Mouse (Mus musculus): ENCODE results near the gene Creb5. TPM values are rescaled to one million over a fixed set of nuclear protein-coding genes. Genes with fewer than 3 reads are reported as not detected.

Creb5 gene
- polyA plus RNA-seq, 1 experiment = 1.5 TPM

DNA sequence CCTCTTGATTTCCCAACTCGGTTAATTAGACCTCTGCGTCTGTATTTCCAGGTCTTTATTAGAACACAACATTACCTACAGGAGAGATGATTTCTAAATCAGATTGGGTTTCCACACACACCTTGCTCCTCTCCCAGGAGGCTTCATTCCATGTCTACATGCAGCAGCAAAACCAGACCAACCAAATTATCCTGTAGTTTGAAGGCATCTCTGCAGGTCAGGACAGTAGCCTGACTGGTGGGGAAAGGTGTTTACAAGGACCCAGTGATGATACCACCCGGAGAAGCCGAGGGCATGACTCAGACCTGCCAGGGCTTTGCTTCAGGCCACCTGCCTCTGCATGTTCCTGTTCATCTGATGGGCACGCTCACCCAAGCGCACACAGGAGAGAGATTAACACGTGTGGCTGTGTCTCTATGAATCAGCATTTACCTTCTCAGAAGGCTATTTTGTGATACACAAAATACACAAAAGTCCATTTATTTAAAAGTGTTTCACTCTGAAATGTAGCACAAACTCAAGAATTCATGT, 355.8 kb downstream of the Creb5 start:
- Histone ChIP-seq H3K36me3 (ENCODE audit: control insufficient read depth, insufficient read depth) (no peaks in the 10 kb centered on the region), H3K79me2 (ENCODE audit: control insufficient read depth, insufficient read depth) (no peaks in the 10 kb centered on the region), H3K79me3 (ENCODE audit: low read depth) (no peaks in the 10 kb centered on the region), H3K4me3 (ENCODE audit: insufficient read depth, poor library complexity, severe bottlenecking) (no peak overlapping the region), H3K27me3 (ENCODE audit: control insufficient read depth, insufficient read depth, insufficient read length) (no peaks in the 10 kb centered on the region), H3ac (ENCODE audit: control insufficient read depth, insufficient read length, low read depth) (no peak overlapping the region)
- no peak for TF ChIP-seq FOSL1 (IDR thresholded peaks at IDR 0.05; ENCODE audit: insufficient read depth, low read length, poor library complexity, severe bottlenecking)
- TF ChIP-seq MYOG (IDR thresholded peaks at IDR 0.05; ENCODE audit: control insufficient read depth, extremely low read depth, insufficient read length) = no peak
- no peak for TF ChIP-seq MYOD1 (IDR thresholded peaks at IDR 0.05; ENCODE audit: control insufficient read depth, insufficient read length, low read depth)
- TF ChIP-seq MAX (IDR thresholded peaks at IDR 0.05) = no peak
- no peak for TF ChIP-seq CTCF (IDR thresholded peaks at IDR 0.05; ENCODE audit: control insufficient read depth, insufficient read depth, insufficient read length)
- TF ChIP-seq CEBPB (IDR thresholded peaks at IDR 0.05; ENCODE audit: low read depth) = no peak
- TF ChIP-seq USF1 (IDR thresholded peaks at IDR 0.05; ENCODE audit: low read depth) = no peak

DNA sequence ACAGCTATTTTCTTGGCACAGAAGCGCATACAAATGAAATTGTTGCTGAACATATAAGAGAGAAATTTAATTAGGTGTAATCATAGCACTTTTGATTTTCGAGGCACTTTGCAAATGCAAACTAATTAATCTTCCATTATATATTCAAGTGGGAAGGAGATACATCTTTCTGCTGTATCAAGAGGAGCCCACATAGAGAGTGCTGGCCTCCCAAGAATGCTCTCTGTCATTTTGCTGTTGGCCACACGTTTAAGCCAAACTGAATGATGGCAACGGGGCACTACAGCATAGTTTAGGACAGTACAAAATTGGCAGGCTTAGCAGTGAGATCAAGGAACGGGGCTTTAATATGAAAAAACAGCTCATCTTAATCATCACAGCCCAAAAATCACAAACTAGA, 356.4 kb downstream of the Creb5 start:
- Histone ChIP-seq H3K27me3 (ENCODE audit: control insufficient read depth, insufficient read depth, insufficient read length) (no peaks in the 10 kb centered on the region), H3K4me3 (ENCODE audit: insufficient read depth, poor library complexity, severe bottlenecking) (no peak overlapping the region), H3K79me3 (ENCODE audit: low read depth) (no peaks in the 10 kb centered on the region), H3ac (ENCODE audit: control insufficient read depth, insufficient read length, low read depth) (no peak overlapping the region), H3K79me2 (ENCODE audit: control insufficient read depth, insufficient read depth) (no peaks in the 10 kb centered on the region), H3K36me3 (ENCODE audit: control insufficient read depth, insufficient read depth) (no peaks in the 10 kb centered on the region)
- TF ChIP-seq MAX (IDR thresholded peaks at IDR 0.05) (no peak), USF1 (IDR thresholded peaks at IDR 0.05; ENCODE audit: low read depth) (no peak), FOSL1 (IDR thresholded peaks at IDR 0.05; ENCODE audit: insufficient read depth, low read length, poor library complexity, severe bottlenecking) (no peak), CEBPB (IDR thresholded peaks at IDR 0.05; ENCODE audit: low read depth) (no peak), CTCF (IDR thresholded peaks at IDR 0.05; ENCODE audit: control insufficient read depth, insufficient read depth, insufficient read length) (no peak), MYOG (IDR thresholded peaks at IDR 0.05; ENCODE audit: control insufficient read depth, extremely low read depth, insufficient read length) (no peak), MYOD1 (IDR thresholded peaks at IDR 0.05; ENCODE audit: control insufficient read depth, insufficient read length, low read depth) (no peak)

DNA sequence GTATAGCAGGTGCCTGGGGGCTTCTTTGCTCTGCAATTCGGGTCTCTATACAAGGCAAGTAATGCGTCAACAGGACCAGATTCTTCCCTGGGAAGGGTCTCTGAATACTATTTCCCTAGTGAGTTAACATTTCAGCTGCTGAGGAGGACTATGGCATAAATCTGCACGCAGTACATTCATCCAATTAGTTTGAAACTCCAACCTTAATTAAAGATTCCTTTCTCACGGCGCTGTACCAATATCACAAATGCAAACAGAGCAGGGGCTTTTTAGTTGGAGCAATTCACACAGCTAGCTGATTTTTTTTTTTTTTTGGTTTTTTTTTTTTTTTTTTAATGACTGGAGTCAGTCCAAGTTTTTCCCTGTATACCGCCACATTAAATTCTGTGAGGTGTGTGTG, 357.0 kb downstream of the Creb5 start:
- no peaks in the 10 kb centered on the region for H3K79me3 ChIP-seq (ENCODE audit: low read depth)
- no peaks in the 10 kb centered on the region for H3K27me3 ChIP-seq (ENCODE audit: control insufficient read depth, insufficient read depth, insufficient read length)
- H3ac ChIP-seq (ENCODE audit: control insufficient read depth, insufficient read length, low read depth) = no peak overlapping the region
- no peaks in the 10 kb centered on the region for H3K36me3 ChIP-seq (ENCODE audit: control insufficient read depth, insufficient read depth)
- H3K79me2 ChIP-seq (ENCODE audit: control insufficient read depth, insufficient read depth) = no peaks in the 10 kb centered on the region
- TF ChIP-seq MYOD1 (IDR thresholded peaks at IDR 0.05; ENCODE audit: control insufficient read depth, insufficient read length, low read depth) = no peak
- TF ChIP-seq USF1 (IDR thresholded peaks at IDR 0.05; ENCODE audit: low read depth) = no peak
- TF ChIP-seq CTCF (IDR thresholded peaks at IDR 0.05; ENCODE audit: control insufficient read depth, insufficient read depth, insufficient read length) = no peak
- no peak for TF ChIP-seq FOSL1 (IDR thresholded peaks at IDR 0.05; ENCODE audit: insufficient read depth, low read length, poor library complexity, severe bottlenecking)
- no peak for TF ChIP-seq MYOG (IDR thresholded peaks at IDR 0.05; ENCODE audit: control insufficient read depth, extremely low read depth, insufficient read length)
- TF ChIP-seq CEBPB (IDR thresholded peaks at IDR 0.05; ENCODE audit: low read depth) = no peak
- TF ChIP-seq MAX (IDR thresholded peaks at IDR 0.05) = no peak
- H3K4me3 ChIP-seq (ENCODE audit: insufficient read depth, poor library complexity, severe bottlenecking) = no peak overlapping the region

DNA sequence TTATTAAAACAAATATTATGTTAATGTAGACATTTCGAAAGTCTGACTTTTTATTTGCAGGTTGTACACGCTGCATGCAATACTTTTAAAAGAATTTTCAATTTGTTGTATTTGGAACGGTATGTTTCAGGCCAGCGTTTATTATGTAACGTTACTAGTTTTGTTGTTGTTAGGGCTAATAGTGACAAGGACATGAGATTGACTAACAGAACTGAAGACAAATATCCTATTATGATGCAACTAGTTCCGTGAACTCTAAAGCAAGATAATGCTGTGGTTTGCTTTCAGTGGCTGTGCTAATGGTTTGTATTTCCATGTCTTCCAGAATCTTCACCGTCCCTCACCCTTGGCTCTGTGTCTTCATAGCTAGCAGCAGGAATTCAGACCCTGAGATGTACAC, 357.9 kb downstream of the Creb5 start:
- H3K27me3 ChIP-seq (ENCODE audit: control insufficient read depth, insufficient read depth, insufficient read length) = no peaks in the 10 kb centered on the region
- H3K79me2 ChIP-seq (ENCODE audit: control insufficient read depth, insufficient read depth) = no peaks in the 10 kb centered on the region
- no peaks in the 10 kb centered on the region for H3K36me3 ChIP-seq (ENCODE audit: control insufficient read depth, insufficient read depth)
- H3K4me3 ChIP-seq (ENCODE audit: insufficient read depth, poor library complexity, severe bottlenecking) = no peak overlapping the region
- H3ac ChIP-seq (ENCODE audit: control insufficient read depth, insufficient read length, low read depth) = no peak overlapping the region
- no peaks in the 10 kb centered on the region for H3K79me3 ChIP-seq (ENCODE audit: low read depth)
- no peak for TF ChIP-seq FOSL1 (IDR thresholded peaks at IDR 0.05; ENCODE audit: insufficient read depth, low read length, poor library complexity, severe bottlenecking)
- TF ChIP-seq MAX (IDR thresholded peaks at IDR 0.05) = no peak
- TF ChIP-seq USF1 (IDR thresholded peaks at IDR 0.05; ENCODE audit: low read depth) = no peak
- no peak for TF ChIP-seq MYOD1 (IDR thresholded peaks at IDR 0.05; ENCODE audit: control insufficient read depth, insufficient read length, low read depth)

GRCm38 (mm10) chr6:53649782-53650181, 362.7 kb downstream of the Creb5 start:
- TF ChIP-seq USF1 (IDR thresholded peaks at IDR 0.05; ENCODE audit: low read depth) = no peak
- TF ChIP-seq FOSL1 (IDR thresholded peaks at IDR 0.05; ENCODE audit: insufficient read depth, low read length, poor library complexity, severe bottlenecking) = no peak
- no peak for TF ChIP-seq MYOG (IDR thresholded peaks at IDR 0.05; ENCODE audit: control insufficient read depth, extremely low read depth, insufficient read length)
- no peak for TF ChIP-seq CEBPB (IDR thresholded peaks at IDR 0.05; ENCODE audit: low read depth)
- TF ChIP-seq MAX (IDR thresholded peaks at IDR 0.05) = no peak
- no peak for TF ChIP-seq MYOD1 (IDR thresholded peaks at IDR 0.05; ENCODE audit: control insufficient read depth, insufficient read length, low read depth)
- no peak for TF ChIP-seq CTCF (IDR thresholded peaks at IDR 0.05; ENCODE audit: control insufficient read depth, insufficient read depth, insufficient read length)
- Histone ChIP-seq H3ac (ENCODE audit: control insufficient read depth, insufficient read length, low read depth) (no peak overlapping the region), H3K36me3 (ENCODE audit: control insufficient read depth, insufficient read depth) (no peaks in the 10 kb centered on the region), H3K79me2 (ENCODE audit: control insufficient read depth, insufficient read depth) (no peaks in the 10 kb centered on the region), H3K27me3 (ENCODE audit: control insufficient read depth, insufficient read depth, insufficient read length) (no peaks in the 10 kb centered on the region), H3K79me3 (ENCODE audit: low read depth) (no peaks in the 10 kb centered on the region), H3K4me3 (ENCODE audit: insufficient read depth, poor library complexity, severe bottlenecking) (no peak overlapping the region)

- TF ChIP-seq USF1 (IDR thresholded peaks at IDR 0.05; ENCODE audit: low read depth) (no peak), MAX (IDR thresholded peaks at IDR 0.05) (no peak), CTCF (IDR thresholded peaks at IDR 0.05; ENCODE audit: control insufficient read depth, insufficient read depth, insufficient read length) (no peak), MYOG (IDR thresholded peaks at IDR 0.05; ENCODE audit: control insufficient read depth, extremely low read depth, insufficient read length) (no peak), MYOD1 (IDR thresholded peaks at IDR 0.05; ENCODE audit: control insufficient read depth, insufficient read length, low read depth) (no peak), FOSL1 (IDR thresholded peaks at IDR 0.05; ENCODE audit: insufficient read depth, low read length, poor library complexity, severe bottlenecking) (no peak), CEBPB (IDR thresholded peaks at IDR 0.05; ENCODE audit: low read depth) (no peak)
- no peaks in the 10 kb centered on the region for H3K79me2 ChIP-seq (ENCODE audit: control insufficient read depth, insufficient read depth)
- no peak overlapping the region for H3K4me3 ChIP-seq (ENCODE audit: insufficient read depth, poor library complexity, severe bottlenecking)
- H3K79me3 ChIP-seq (ENCODE audit: low read depth) = no peaks in the 10 kb centered on the region
- no peaks in the 10 kb centered on the region for H3K36me3 ChIP-seq (ENCODE audit: control insufficient read depth, insufficient read depth)
- no peak overlapping the region for H3ac ChIP-seq (ENCODE audit: control insufficient read depth, insufficient read length, low read depth)
- no peaks in the 10 kb centered on the region for H3K27me3 ChIP-seq (ENCODE audit: control insufficient read depth, insufficient read depth, insufficient read length)
Observed at GRCm38 (mm10) chr6:53652691-53653090, 365.6 kb downstream of the Creb5 start.
